Mouse (Mus musculus) hindbrain, embryonic 14.5 days (tissue): ENCODE measurements around the gene Rpusd1. TPM values are rescaled to one million over a fixed set of nuclear protein-coding genes. Genes with fewer than 3 reads are reported as not detected.

Experiments
- ATAC-seq: fragments of 200-750 bp; cut with Nextera tagmentation; 2 replicates; pipeline ENCODE4 v1.8.0; 2017; ENCODE audit warnings: moderate number of reproducible peaks, mild to moderate bottlenecking, moderate TSS enrichment, moderate library complexity; ENCODE audit not compliant: low FRiP score
- DNase-seq: peaks from one replicate; pipeline ENCODE4 v3.0.0-alpha.2; 2015; ENCODE audit warnings: low spot score
- H3K27ac ChIP-seq: fragments of 300-500 bp; sonication (generic); 2 replicates; pipeline ENCODE4 v1.5.1; 2014; ENCODE audit warnings: mild to moderate bottlenecking, moderate library complexity
- H3K27me3 ChIP-seq: fragments of 300-500 bp; sonication (generic); 2 replicates; pipeline ENCODE4 v1.6.1; 2014; ENCODE audit warnings: mild to moderate bottlenecking, low read length, mixed read lengths; ENCODE audit not compliant: control insufficient read depth, insufficient read depth
- H3K36me3 ChIP-seq: fragments of 300-500 bp; sonication (generic); replicated peaks from 2 replicates; pipeline ENCODE4 v1.6.1; 2014; ENCODE audit not compliant: control insufficient read depth, insufficient read depth
- H3K4me1 ChIP-seq: fragments of 300-500 bp; sonication (generic); replicated peaks from 2 replicates; pipeline ENCODE4 v1.6.1; 2014; ENCODE audit warnings: antibody characterized with exemption, low read length, mixed read lengths; ENCODE audit not compliant: control insufficient read depth, insufficient read depth
- H3K4me2 ChIP-seq: fragments of 300-500 bp; sonication (generic); replicated peaks from 2 replicates; pipeline ENCODE4 v1.6.1; 2014; ENCODE audit warnings: mild to moderate bottlenecking, moderate library complexity
- H3K4me3 ChIP-seq: fragments of 300-500 bp; sonication (generic); replicated peaks from 2 replicates; pipeline ENCODE4 v1.5.1; 2014; ENCODE audit warnings: mild to moderate bottlenecking, low read length
- H3K9ac ChIP-seq: fragments of 300-500 bp; sonication (generic); 2 replicates; pipeline ENCODE4 v1.6.1; 2014
- H3K9me3 ChIP-seq: fragments of 300-500 bp; sonication (generic); 2 replicates; pipeline ENCODE4 v1.6.1; 2016; ENCODE audit warnings: low read length; ENCODE audit not compliant: control insufficient read depth
- WGBS: fragments of 180-500 bp; shearing (Covaris S2); extraction: QIAGEN DNeasy Blood & Tissue Kit; methylation state at CpG from one replicate; pipeline ENCODE4 v1.1.7; 2014; 5-methylcytosine and 5-hydroxymethylcytosine counted together
- polyA plus RNA-seq: library from polyadenylated mRNA; unstranded; fragments of >200 nt; fragmentation: Nextera tagmentation; extraction: Ambion mirVana; gene quantifications from 2 replicates; pipeline ENCODE4 v1.2.1, GENCODE M21; 2014

Gene Rpusd1
- polyA plus RNA-seq, 1 experiment from 2014 or later, result 22.8 TPM

GRCm38 (mm10) chr17:25709994-25710393 is 17.5 kb upstream of the Rpusd1 start:
- Histone ChIP-seq H3K9ac (no peak overlapping the region), H3K4me1 (no peaks in the 10 kb centered on the region), H3K27me3 (no peaks in the 10 kb centered on the region), H3K4me2 (no peak overlapping the region), H3K36me3 (no peaks in the 10 kb centered on the region), H3K9me3 (no peaks in the 10 kb centered on the region), H3K4me3 (no peak overlapping the region), H3K27ac (no peak overlapping the region)
- WGBS, result 95% methylated on average over 2 of the region's 2 CpGs
- DNase-seq, result no peak
- ATAC-seq, result no peak

- DNase-seq (no peak), ATAC-seq (no peak)
- 88% methylated on average over 4 of the region's 4 CpGs for WGBS
Observed at GRCm38 (mm10) chr17:25711136-25711535, 16.3 kb upstream of the Rpusd1 start.

DNA sequence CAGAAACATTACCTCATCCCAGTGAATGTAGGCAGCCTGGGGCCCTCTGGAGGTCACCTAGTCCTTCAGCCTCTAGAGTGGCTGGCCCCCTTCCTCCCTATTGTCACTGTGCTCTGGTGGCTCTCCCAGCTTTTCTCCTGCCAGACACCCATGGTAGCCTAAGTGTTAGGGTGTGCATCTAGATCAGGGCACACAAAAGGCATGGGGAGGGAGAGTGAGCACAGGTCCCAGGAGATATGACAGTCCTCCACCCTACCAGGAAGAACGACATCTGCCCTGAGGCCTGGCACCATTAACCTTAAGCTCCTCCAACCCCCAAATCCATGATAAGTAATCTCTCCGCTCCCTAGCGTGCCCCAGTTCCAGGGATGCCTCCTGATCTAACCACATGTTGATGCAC is 11.8 kb upstream of the Rpusd1 start:
- no peaks in the 10 kb centered on the region for H3K9me3 ChIP-seq
- 63% methylated on average over 3 of the region's 3 CpGs for WGBS

More at GRCm38 (mm10) chr17:25711136-25711535, 16.3 kb upstream of the Rpusd1 start:
- no peak overlapping the region for H3K4me3 ChIP-seq
- H3K4me1 ChIP-seq, result no peaks in the 10 kb centered on the region
- no peak overlapping the region for H3K4me2 ChIP-seq
- H3K27me3 ChIP-seq, result no peaks in the 10 kb centered on the region; the same call in 1 of the 2 replicates
- H3K9ac ChIP-seq, result no peak overlapping the region
- no peak overlapping the region for H3K27ac ChIP-seq
- H3K36me3 ChIP-seq, result no peaks in the 10 kb centered on the region
- H3K9me3 ChIP-seq, result no peaks in the 10 kb centered on the region

GRCm38 (mm10) chr17:25716130-25716529 is 11.3 kb upstream of the Rpusd1 start:
- Histone ChIP-seq H3K4me1 (0 out of 2 replicates have a peak, but pooled peaks cover 7% of the 10 kb centered on the region), H3K4me3 (no peak overlapping the region), H3K36me3 (no peaks in the 10 kb centered on the region), H3K27ac (no peak overlapping the region), H3K9ac (no peak overlapping the region), H3K4me2 (no peak overlapping the region), H3K27me3 (peaks cover 18% of the 10 kb centered on the region), H3K9me3 (no peaks in the 10 kb centered on the region)
- 5% methylated on average over 6 of the region's 6 CpGs for WGBS
- DNase-seq (no peak), ATAC-seq (no peak)

More for the DNA sequence above, 11.8 kb upstream of the Rpusd1 start:
- Histone ChIP-seq H3K4me2 (no peak overlapping the region), H3K4me1 (0 out of 2 replicates have a peak, but pooled peaks cover 7% of the 10 kb centered on the region), H3K4me3 (no peak overlapping the region), H3K9ac (no peak overlapping the region), H3K27ac (no peak overlapping the region), H3K36me3 (no peaks in the 10 kb centered on the region), H3K27me3 (peaks cover 18% of the 10 kb centered on the region)
- ATAC-seq (no peak), DNase-seq (no peak)

- peak within 1 kb of the TSS; percentile 35 for H3K4me3 ChIP-seq
- peaks cover 18% of the 10 kb centered on the region for H3K27me3 ChIP-seq
- DNase-seq (no peak), ATAC-seq (no peak)
- H3K36me3 ChIP-seq, result no peaks in the 10 kb centered on the region
- 2% methylated on average over 45 of the region's 45 CpGs for WGBS
- H3K9ac ChIP-seq, result peak within 1 kb of the TSS; percentile 54
- H3K4me2 ChIP-seq, result peak within 1 kb of the TSS; percentile 72
- no peaks in the 10 kb centered on the region for H3K9me3 ChIP-seq
- H3K4me1 ChIP-seq, result 0 out of 2 replicates have a peak, but pooled peaks cover 7% of the 10 kb centered on the region
- H3K27ac ChIP-seq, result no peak within 1 kb of the TSS
Observed at GRCm38 (mm10) chr17:25716711-25717637, 10.5 kb upstream of the Rpusd1 start, which contains the start of gene Gng13. Gng13 (plus strand) TSS chr17:25717171.

- Histone ChIP-seq H3K9me3 (no peaks in the 10 kb centered on the region), H3K27me3 (peaks cover 18% of the 10 kb centered on the region), H3K4me3 (peak overlapping the region; percentile 35), H3K9ac (peak overlapping the region; percentile 54), H3K36me3 (no peaks in the 10 kb centered on the region), H3K27ac (no peak overlapping the region), H3K4me2 (peak overlapping the region; percentile 72), H3K4me1 (0 out of 2 replicates have a peak, but pooled peaks cover 7% of the 10 kb centered on the region)
- DNase-seq (no peak), ATAC-seq (no peak)
- WGBS, result 8% methylated on average over 6 of the region's 6 CpGs
Observed at GRCm38 (mm10) chr17:25717691-25718090, 9.8 kb upstream of the Rpusd1 start.

DNA sequence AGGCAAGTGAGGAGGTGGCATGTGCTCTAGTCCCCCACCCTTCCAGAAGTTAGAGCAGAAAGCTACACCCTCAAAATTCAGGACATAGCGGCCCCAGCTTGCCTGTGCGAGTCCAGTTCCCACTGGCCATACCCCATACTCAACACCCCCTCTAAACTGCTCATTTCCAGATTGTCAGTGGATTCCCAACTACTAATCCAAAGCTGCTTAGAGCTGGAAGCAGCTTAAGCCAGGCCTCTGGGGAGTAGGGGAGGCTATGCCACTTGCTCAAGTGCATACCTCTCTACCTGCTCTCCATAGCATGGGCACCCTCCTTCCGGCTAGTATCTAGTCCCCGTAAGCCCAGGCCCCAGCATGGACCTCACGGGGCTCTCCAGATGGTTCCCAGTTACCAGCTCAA is 6.0 kb upstream of the Rpusd1 start:
- 88% methylated on average over 5 of the region's 5 CpGs for WGBS
- Histone ChIP-seq H3K36me3 (no peaks in the 10 kb centered on the region), H3K9me3 (no peaks in the 10 kb centered on the region), H3K27ac (no peak overlapping the region), H3K27me3 (peaks cover 18% of the 10 kb centered on the region), H3K4me2 (no peak overlapping the region), H3K9ac (no peak overlapping the region), H3K4me3 (no peak overlapping the region), H3K4me1 (peaks cover 7% of the 10 kb centered on the region; the same call in 1 of the 2 replicates)
- no peak for ATAC-seq
- no peak for DNase-seq

DNA sequence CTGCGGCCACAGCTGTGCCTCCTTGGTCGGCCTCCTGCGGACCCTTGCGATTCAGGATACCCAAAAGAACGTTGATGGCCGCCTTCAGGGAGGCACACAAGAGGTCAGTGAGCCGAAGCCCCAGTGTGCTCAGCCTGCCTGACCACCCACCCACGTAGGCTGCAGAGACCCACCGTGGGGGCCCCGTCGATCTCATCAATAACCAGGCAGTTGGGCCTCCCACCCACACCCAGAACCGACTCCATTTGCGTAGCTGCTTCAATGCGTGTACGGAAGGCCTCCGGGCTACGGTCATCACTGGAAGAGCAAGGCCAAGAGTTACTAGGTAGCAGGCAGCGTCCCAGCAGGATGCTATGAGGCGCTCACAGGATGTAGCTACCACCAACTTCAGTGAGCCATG is 4.0 kb upstream of the Rpusd1 start:
- Histone ChIP-seq H3K36me3 (no peaks in the 10 kb centered on the region), H3K4me3 (no peak overlapping the region), H3K4me1 (peaks cover 10% of the 10 kb centered on the region), H3K27ac (no peak overlapping the region), H3K27me3 (no peaks in the 10 kb centered on the region), H3K4me2 (no peak overlapping the region), H3K9ac (no peak overlapping the region), H3K9me3 (no peaks in the 10 kb centered on the region)
- DNase-seq (no peak), ATAC-seq (no peak)
- 96% methylated on average over 19 of the region's 19 CpGs for WGBS

DNA sequence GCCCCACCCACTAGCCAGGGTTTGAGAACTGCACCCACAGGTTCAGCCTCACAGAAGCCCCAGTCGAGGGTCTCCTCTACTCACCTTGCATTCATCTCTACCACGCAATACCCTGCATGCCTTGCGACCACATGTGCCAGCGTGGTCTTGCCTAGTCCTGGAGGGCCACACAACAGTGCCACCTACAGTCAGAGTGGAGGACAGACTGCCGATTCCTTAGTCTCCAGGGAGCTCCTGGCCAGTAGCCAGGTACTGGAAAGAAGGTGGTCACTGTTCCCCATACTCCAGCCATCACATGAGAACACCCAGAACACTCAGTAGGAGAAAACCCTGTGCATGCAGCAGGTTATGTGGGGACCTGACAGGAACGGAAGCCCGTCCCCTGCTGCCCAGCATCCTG is 3.6 kb upstream of the Rpusd1 start:
- DNase-seq, result no peak

More for the DNA sequence above, 3.6 kb upstream of the Rpusd1 start:
- Histone ChIP-seq H3K4me2 (no peak overlapping the region), H3K36me3 (no peaks in the 10 kb centered on the region), H3K27me3 (no peaks in the 10 kb centered on the region), H3K4me1 (peaks cover 13% of the 10 kb centered on the region), H3K9ac (no peak overlapping the region), H3K4me3 (no peak overlapping the region), H3K27ac (no peak overlapping the region), H3K9me3 (no peaks in the 10 kb centered on the region)
- 79% methylated on average over 7 of the region's 7 CpGs for WGBS
- ATAC-seq, result no peak
